Mouse (Mus musculus) CH12.LX (cell line): Measurements from ENCODE around the gene Atp13a2. TPM values are rescaled to one million over a fixed set of nuclear protein-coding genes. Genes with fewer than 3 reads are reported as not detected.

Experiments used
- DNase-seq: peaks from one replicate; pipeline ENCODE4 v3.0.0-alpha.2; 2013; ENCODE audit errors: extremely low read depth
- H3K27ac ChIP-seq: 2 replicates; pipeline ENCODE4 v1.5.1; 2012; ENCODE audit warnings: low read depth, mild to moderate bottlenecking, control low read depth, moderate library complexity; ENCODE audit not compliant: insufficient read depth
- H3K27me3 ChIP-seq: replicated peaks from 2 replicates; pipeline ENCODE3; 2012; ENCODE audit warnings: inconsistent platforms
- H3K36me3 ChIP-seq, 2 experiments: replicated peaks in 1 of 2; 2 replicates each; pipeline versions ENCODE3 to v1.6.1; 2012; ENCODE audit warnings: inconsistent platforms in 1 of 2, low read length in 1 of 2, mild to moderate bottlenecking in 1 of 2, mixed read lengths in 1 of 2, moderate library complexity in 1 of 2; ENCODE audit not compliant: control insufficient read depth in 1 of 2, insufficient read depth in 1 of 2
- H3K4me1 ChIP-seq, 2 experiments: 2 replicates each; pipeline ENCODE4 v1.6.1; 2012; ENCODE audit warnings: inconsistent platforms in 1 of 2, moderate library complexity in 1 of 2; ENCODE audit not compliant: insufficient read depth in 2 of 2, control insufficient read depth in 1 of 2
- H3K4me2 ChIP-seq: 2 replicates; pipeline ENCODE4 v1.6.1; 2012; ENCODE audit warnings: low read depth, mild to moderate bottlenecking, control low read depth; ENCODE audit not compliant: poor library complexity, insufficient read depth, severe bottlenecking
- H3K4me3 ChIP-seq, 3 experiments: fragments of 150-350 bp in 1 of 3; sonication (generic) in 1 of 3; replicated peaks in 1 of 3; 2 replicates each; pipeline versions ENCODE3 to v1.5.1; 2011 to 2012; ENCODE audit warnings: low read depth in 2 of 3, low read length in 2 of 3, mild to moderate bottlenecking in 2 of 3, moderate library complexity in 2 of 3, control low read depth in 1 of 3, improper control_type of control experiment in 1 of 3, inconsistent platforms in 1 of 3, mixed read lengths in 1 of 3; ENCODE audit not compliant: poor library complexity in 1 of 3
- H3K79me2 ChIP-seq: replicated peaks from 2 replicates; pipeline ENCODE4 v1.6.1; 2012; ENCODE audit warnings: mild to moderate bottlenecking, moderate library complexity; ENCODE audit not compliant: control insufficient read depth, poor library complexity, insufficient read depth, severe bottlenecking; ENCODE audit errors: extremely low read depth
- H3K9ac ChIP-seq: 2 replicates; pipeline ENCODE4 v1.6.1; 2012; ENCODE audit warnings: low read depth, mild to moderate bottlenecking, control low read depth, moderate library complexity; ENCODE audit not compliant: insufficient read depth
- H3K9me3 ChIP-seq: replicated peaks from 2 replicates; pipeline ENCODE3; 2012; ENCODE audit warnings: low read length, inconsistent platforms, mixed read lengths
- BHLHE40 ChIP-seq: IDR thresholded peaks from 2 replicates; pipeline ENCODE4 v1.6.1; 2011; ENCODE audit warnings: mild to moderate bottlenecking, low read depth, low read length, improper control_type of control experiment
- ELF1 ChIP-seq: IDR thresholded peaks from 2 replicates; pipeline ENCODE4 v1.6.1; 2014; ENCODE audit warnings: low read depth, mild to moderate bottlenecking, inconsistent platforms, low read length, improper control_type of control experiment
- EP300 ChIP-seq: IDR thresholded peaks from 2 replicates; pipeline ENCODE4 v1.6.1; 2011; ENCODE audit warnings: low read length, improper control_type of control experiment
- JUN ChIP-seq: IDR thresholded peaks from 2 replicates; pipeline ENCODE4 v1.6.1; 2011; ENCODE audit warnings: low read depth, mild to moderate bottlenecking, low read length, improper control_type of control experiment, moderate library complexity; ENCODE audit not compliant: insufficient read depth
- KAT2A ChIP-seq: IDR thresholded peaks from 2 replicates; pipeline ENCODE4 v1.6.1; 2012; ENCODE audit warnings: low read length, improper control_type of control experiment, inconsistent platforms; ENCODE audit not compliant: insufficient replicate concordance
- MAFK ChIP-seq: IDR thresholded peaks from 2 replicates; pipeline ENCODE4 v1.6.1; 2011; ENCODE audit warnings: low read length, improper control_type of control experiment; ENCODE audit not compliant: insufficient replicate concordance
- MYC ChIP-seq: IDR thresholded peaks from 2 replicates; pipeline ENCODE4 v1.6.1; 2011; ENCODE audit warnings: low read depth, mild to moderate bottlenecking, improper control_type of control experiment, low read length
- PAX5 ChIP-seq: IDR thresholded peaks from 2 replicates; pipeline ENCODE4 v1.6.1; 2012; ENCODE audit warnings: low read length, inconsistent platforms, mixed read lengths
- POLR2AphosphoS2 ChIP-seq: IDR thresholded peaks from 2 replicates; pipeline ENCODE4 v1.6.1; 2011; ENCODE audit warnings: low read depth, low read length, improper control_type of control experiment
- RCOR1 ChIP-seq: conservative IDR thresholded peaks from 2 replicates; pipeline ENCODE4 v1.6.1; 2012; ENCODE audit warnings: low read depth, mild to moderate bottlenecking, inconsistent platforms, low read length, improper control_type of control experiment
- UBTF ChIP-seq: IDR thresholded peaks from 2 replicates; pipeline ENCODE4 v1.6.1; 2012; ENCODE audit warnings: low read depth, mild to moderate bottlenecking, inconsistent platforms, low read length, improper control_type of control experiment, moderate library complexity
- USF2 ChIP-seq: conservative IDR thresholded peaks from 2 replicates; pipeline ENCODE4 v1.6.1; 2011; ENCODE audit warnings: low read depth, low read length, improper control_type of control experiment
- ZKSCAN1 ChIP-seq: IDR thresholded peaks from 2 replicates; pipeline ENCODE4 v1.6.1; 2012; ENCODE audit warnings: low read depth, inconsistent platforms, low read length, improper control_type of control experiment, borderline replicate concordance
- ZNF384 ChIP-seq: IDR thresholded peaks from 2 replicates; pipeline ENCODE4 v1.6.1; 2012; ENCODE audit warnings: low read depth, low read length, improper control_type of control experiment, inconsistent platforms
- dilution Hi-C: fragments of 300-500 bp; cut with MboI; formaldehyde crosslinking; loops from 2 replicates; pipeline ENCODE4 v1.14.3; 2020; ENCODE audit warnings: low sequenced_read_pairs; ENCODE audit not compliant: extremely low pct_unique_long_range_greater_than_20kb, extremely low pct_ligation_motif_present
- in situ Hi-C: fragments of 300-500 bp; cut with MboI; formaldehyde crosslinking; loops from 3 replicates; pipeline ENCODE4 v1.14.3; 2019; ENCODE audit warnings: low sequenced_read_pairs, low pct_ligation_motif_present, low pct_unique_long_range_greater_than_20kb, mixed read lengths
- polyA plus RNA-seq: library from polyadenylated mRNA; unstranded; fragments of >175 nt; gene quantifications from 2 replicates; pipeline ENCODE4 v1.2.1, GENCODE M21; 2012; ENCODE audit warnings: low read depth; ENCODE audit not compliant: insufficient read length
- total RNA-seq, 2 experiments: library from RNA; depleted of rRNA; stranded (reverse); fragments of 300-350 nt in 1 of 2; fragments of >200 nt in 1 of 2; gene quantifications; 2 replicates each; pipeline ENCODE4 v1.2.3; 2012 to 2014

Gene Atp13a2
- total and polyA plus RNA-seq, 3 experiments: 22.2 to 54.7 (median 48.5) TPM

- Histone ChIP-seq H3K9me3 (no peaks in the 10 kb centered on the region), H3K9ac (no peak overlapping the region), H3K27me3 (no peaks in the 10 kb centered on the region), H3K4me1 (peaks cover 2 to 3% of the 10 kb centered on the region in 2 experiments; a peak in 2 of 4 replicates), H3K79me2 (no peaks in the 10 kb centered on the region), H3K4me3 (no peak overlapping the region), H3K36me3 (peaks cover 0 to 81% of the 10 kb centered on the region in 2 experiments), H3K4me2 (no peak overlapping the region), H3K27ac (no peak overlapping the region)
- no peak for DNase-seq
- in situ Hi-C loops: loop anchor here (5.0 kb wide), 1 partner anchor 49 kb away; no protein-coding TSS in a partner anchor
- dilution Hi-C loops: no loop called here
- TF ChIP-seq MYC: no peak
Measured at GRCm38 (mm10) chr4:141020811-141021613, 34.3 kb downstream of the Atp13a2 start.

GRCm38 (mm10) chr4:141021614-141021929 is 34.9 kb downstream of the Atp13a2 start:
- H3K36me3 ChIP-seq: peaks cover 0 to 83% of the 10 kb centered on the region in 2 experiments
- DNase-seq: no peak
- no peak overlapping the region for H3K9ac ChIP-seq
- no peak overlapping the region for H3K4me2 ChIP-seq
- H3K4me1 ChIP-seq: peaks cover 0 to 2% of the 10 kb centered on the region in 2 experiments; a peak in 1 of 4 replicates
- no peaks in the 10 kb centered on the region for H3K79me2 ChIP-seq
- dilution Hi-C loops: no loop called here
- in situ Hi-C loops: loop anchor here (5.0 kb wide), 1 partner anchor 49 kb away; no protein-coding TSS in a partner anchor
- H3K27ac ChIP-seq: no peak overlapping the region
- no peak overlapping the region for H3K4me3 ChIP-seq
- H3K9me3 ChIP-seq: no peaks in the 10 kb centered on the region
- TF ChIP-seq KAT2A: no peak
- no peak for TF ChIP-seq ELF1
- TF ChIP-seq POLR2AphosphoS2: no peak
- TF ChIP-seq UBTF: no peak
- no peak for TF ChIP-seq JUN
- no peak for TF ChIP-seq RCOR1
- no peaks in the 10 kb centered on the region for H3K27me3 ChIP-seq

- dilution Hi-C loops: no loop called here
- H3K27me3 ChIP-seq: no peaks in the 10 kb centered on the region
- TF ChIP-seq EP300 (no peak), USF2 (no peak), PAX5 (no peak), ZNF384 (no peak), ZKSCAN1 (no peak), MAFK (no peak), BHLHE40 (no peak)
Measured at GRCm38 (mm10) chr4:141024052-141024451, 37.4 kb downstream of the Atp13a2 start.

More at GRCm38 (mm10) chr4:141024052-141024451, 37.4 kb downstream of the Atp13a2 start:
- Histone ChIP-seq H3K9me3 (no peaks in the 10 kb centered on the region), H3K36me3 (peaks cover 3 to 85% of the 10 kb centered on the region in 2 experiments), H3K27ac (no peak overlapping the region), H3K9ac (no peak overlapping the region), H3K4me1 (no peaks in the 10 kb centered on the region), H3K4me3 (no peak overlapping the region), H3K4me2 (no peak overlapping the region), H3K79me2 (no peaks in the 10 kb centered on the region)
- in situ Hi-C loops: loop anchor here (5.0 kb wide), 1 partner anchor 52 kb away; no protein-coding TSS in a partner anchor
- DNase-seq: no peak
